Mouse (Mus musculus) forebrain, embryonic 15.5 days (tissue): ENCODE data around the gene Apbb2. TPM values are rescaled to one million over a fixed set of nuclear protein-coding genes. Genes with fewer than 3 reads are reported as not detected.

Source experiments
- ATAC-seq: fragments of 200-750 bp; cut with Nextera tagmentation; replicated peaks from 2 replicates; pipeline ENCODE4 v1.8.0; 2017; ENCODE audit warnings: mild to moderate bottlenecking, moderate TSS enrichment, moderate library complexity
- H3K27ac ChIP-seq: fragments of 300-500 bp; sonication (generic); replicated peaks from 2 replicates; pipeline ENCODE4 v1.5.1; 2015; ENCODE audit warnings: mild to moderate bottlenecking, inconsistent platforms
- H3K27me3 ChIP-seq: fragments of 300-500 bp; sonication (generic); 2 replicates; pipeline ENCODE4 v1.6.1; 2015; ENCODE audit warnings: inconsistent platforms
- H3K36me3 ChIP-seq: fragments of 300-500 bp; sonication (generic); 2 replicates; pipeline ENCODE4 v1.6.1; 2015; ENCODE audit warnings: mild to moderate bottlenecking, inconsistent platforms
- H3K4me1 ChIP-seq: fragments of 300-500 bp; sonication (generic); 2 replicates; pipeline ENCODE4 v1.6.1; 2015; ENCODE audit warnings: inconsistent platforms
- H3K4me2 ChIP-seq: fragments of 300-500 bp; sonication (generic); replicated peaks from 2 replicates; pipeline ENCODE4 v1.6.1; 2015; ENCODE audit warnings: mild to moderate bottlenecking, inconsistent platforms
- H3K4me3 ChIP-seq: fragments of 300-500 bp; sonication (generic); 2 replicates; pipeline ENCODE4 v1.5.1; 2015; ENCODE audit warnings: mild to moderate bottlenecking, inconsistent platforms
- H3K9ac ChIP-seq: fragments of 300-500 bp; sonication (generic); replicated peaks from 2 replicates; pipeline ENCODE4 v1.6.1; 2015; ENCODE audit warnings: mild to moderate bottlenecking, inconsistent platforms
- H3K9me3 ChIP-seq: fragments of 300-500 bp; sonication (generic); 2 replicates; pipeline ENCODE4 v1.6.1; 2016; ENCODE audit warnings: inconsistent platforms
- WGBS: fragments of 180-500 bp; shearing (Covaris S2); methylation state at CpG from one replicate; pipeline ENCODE4 v1.1.7; 2015; ENCODE audit warnings: mixed read lengths; 5-methylcytosine and 5-hydroxymethylcytosine counted together
- polyA plus RNA-seq: library from polyadenylated mRNA; unstranded; fragments of >200 nt; fragmentation: Nextera tagmentation; extraction: Ambion mirVana; gene quantifications from 2 replicates; pipeline ENCODE4 v1.2.1, GENCODE M21; 2015

Gene Apbb2
- polyA plus RNA-seq, 1 experiment from 2014 or later = 85.8 TPM

DNA sequence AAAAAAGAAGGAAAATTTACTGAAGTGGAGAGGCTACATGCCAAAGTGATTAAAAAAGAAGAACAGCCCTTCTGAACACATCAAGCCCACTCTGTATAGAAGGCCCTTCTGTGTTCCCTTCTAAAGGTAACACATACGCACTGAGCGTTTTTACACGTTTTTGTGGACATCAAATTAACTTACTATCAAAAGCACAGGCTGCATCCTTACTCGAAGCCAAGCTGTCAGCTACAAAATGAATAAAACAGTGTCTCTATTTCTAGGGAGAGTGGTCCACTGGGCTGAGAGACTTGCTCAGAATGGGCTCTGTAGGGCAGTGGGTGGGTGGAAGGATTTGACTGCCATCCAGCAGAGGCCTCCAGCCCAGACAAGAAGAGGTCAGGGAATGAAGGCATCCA lies 126.0 kb downstream of the Apbb2 start:
- no peaks in the 10 kb centered on the region for H3K9me3 ChIP-seq
- H3K9ac ChIP-seq = no peak overlapping the region
- H3K27me3 ChIP-seq = no peaks in the 10 kb centered on the region
- 55% methylated on average over 4 of the region's 4 CpGs for WGBS
- ATAC-seq = peak; percentile 62
- H3K4me2 ChIP-seq = no peak overlapping the region
- no peaks in the 10 kb centered on the region for H3K36me3 ChIP-seq
- H3K4me1 ChIP-seq = peaks cover 12% of the 10 kb centered on the region
- peak overlapping the region; percentile 62 for H3K27ac ChIP-seq
- H3K4me3 ChIP-seq = no peak overlapping the region

DNA sequence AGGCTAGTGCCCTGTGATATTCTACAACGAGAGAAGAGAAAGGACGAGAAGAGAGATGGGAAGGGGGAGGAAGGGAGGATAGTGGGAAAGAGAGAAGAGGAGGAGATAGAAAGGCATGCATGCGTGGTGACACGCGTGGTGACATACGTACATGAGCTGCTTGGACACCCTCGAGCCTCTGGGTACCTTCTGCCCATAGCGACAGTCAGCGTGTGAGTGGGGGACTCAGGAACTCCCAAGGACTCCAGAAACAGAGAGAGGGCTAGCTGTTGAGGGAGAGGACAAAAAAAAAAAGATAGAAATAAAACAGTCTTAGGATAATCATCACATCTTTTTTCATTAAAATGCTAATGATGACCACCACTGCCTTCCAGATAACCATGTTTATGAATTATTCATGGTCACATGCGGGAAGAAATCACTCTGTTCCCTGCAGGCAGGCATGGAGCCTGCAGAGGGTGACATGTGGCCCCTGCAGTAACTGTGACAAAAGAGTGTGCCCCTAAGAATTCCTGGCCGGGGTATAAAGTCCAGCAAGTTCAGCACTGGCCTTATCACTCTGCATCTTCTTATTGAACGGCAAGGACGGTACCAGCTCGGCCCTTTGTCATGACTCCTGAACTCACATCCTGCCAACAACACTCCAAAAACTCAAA lies 126.5 kb downstream of the Apbb2 start:
- no peaks in the 10 kb centered on the region for H3K9me3 ChIP-seq
- no peaks in the 10 kb centered on the region for H3K36me3 ChIP-seq
- peaks cover 12% of the 10 kb centered on the region for H3K4me1 ChIP-seq
- H3K27ac ChIP-seq = peak overlapping the region; percentile 62
- H3K4me2 ChIP-seq = no peak overlapping the region
- H3K9ac ChIP-seq = no peak overlapping the region
- peak; percentile 54; the same call in 1 of the 2 replicates for ATAC-seq
- H3K4me3 ChIP-seq = no peak overlapping the region
- no peaks in the 10 kb centered on the region for H3K27me3 ChIP-seq
- 63% methylated on average over 14 of the region's 14 CpGs for WGBS

DNA sequence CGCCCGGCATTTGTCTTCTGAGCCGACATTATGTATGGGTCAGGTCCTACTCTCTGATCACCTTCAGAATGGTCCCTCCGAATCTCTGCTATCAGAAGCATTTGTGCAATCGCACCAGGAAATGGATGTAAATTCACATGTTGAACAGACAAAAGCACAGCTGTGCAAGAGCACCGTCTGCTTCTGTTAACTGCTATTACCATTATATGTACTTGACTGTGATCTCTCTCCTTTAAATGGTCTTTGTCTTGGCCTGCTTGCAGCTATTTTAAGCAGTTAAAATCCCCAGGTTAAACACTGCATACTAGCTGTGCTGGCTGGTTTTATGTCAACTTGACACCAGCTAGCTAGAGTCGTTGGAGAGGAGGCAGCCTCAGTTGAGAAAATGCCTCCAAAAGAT lies 132.6 kb downstream of the Apbb2 start:
- ATAC-seq = peak; percentile 35; the same call in 1 of the 2 replicates
- Histone ChIP-seq H3K4me1 (peaks cover 8% of the 10 kb centered on the region; the same call in 1 of the 2 replicates), H3K4me3 (no peak overlapping the region), H3K27ac (no peak overlapping the region), H3K9ac (no peak overlapping the region), H3K27me3 (no peaks in the 10 kb centered on the region), H3K4me2 (no peak overlapping the region), H3K36me3 (no peaks in the 10 kb centered on the region), H3K9me3 (no peaks in the 10 kb centered on the region)
- WGBS = 47% methylated on average over 7 of the region's 7 CpGs

DNA sequence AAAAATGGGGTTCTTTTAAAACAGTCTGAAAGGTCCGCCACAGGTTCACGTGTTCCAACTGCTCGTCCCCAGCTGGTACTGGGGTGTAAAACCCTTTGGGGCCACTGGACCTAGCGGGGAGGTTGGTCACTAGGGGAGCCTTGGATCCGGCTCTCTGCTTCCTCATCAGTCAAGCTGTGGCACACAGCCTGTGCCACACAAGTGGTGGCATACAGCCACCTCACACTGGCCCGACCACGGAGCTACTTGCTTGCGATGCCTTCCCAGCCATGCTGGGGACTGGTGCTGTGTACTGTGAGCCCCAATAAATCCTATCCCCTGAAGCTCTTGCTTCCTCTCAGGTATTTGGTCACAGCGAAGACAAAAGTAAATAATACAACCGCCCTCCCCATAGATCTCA lies 142.3 kb downstream of the Apbb2 start:
- Histone ChIP-seq H3K27me3 (no peaks in the 10 kb centered on the region), H3K9me3 (no peaks in the 10 kb centered on the region), H3K36me3 (no peaks in the 10 kb centered on the region), H3K4me2 (no peak overlapping the region), H3K4me1 (peaks cover 11% of the 10 kb centered on the region), H3K9ac (no peak overlapping the region), H3K27ac (no peak overlapping the region), H3K4me3 (no peak overlapping the region)
- 83% methylated on average over 10 of the region's 10 CpGs for WGBS
- ATAC-seq = no peak

DNA sequence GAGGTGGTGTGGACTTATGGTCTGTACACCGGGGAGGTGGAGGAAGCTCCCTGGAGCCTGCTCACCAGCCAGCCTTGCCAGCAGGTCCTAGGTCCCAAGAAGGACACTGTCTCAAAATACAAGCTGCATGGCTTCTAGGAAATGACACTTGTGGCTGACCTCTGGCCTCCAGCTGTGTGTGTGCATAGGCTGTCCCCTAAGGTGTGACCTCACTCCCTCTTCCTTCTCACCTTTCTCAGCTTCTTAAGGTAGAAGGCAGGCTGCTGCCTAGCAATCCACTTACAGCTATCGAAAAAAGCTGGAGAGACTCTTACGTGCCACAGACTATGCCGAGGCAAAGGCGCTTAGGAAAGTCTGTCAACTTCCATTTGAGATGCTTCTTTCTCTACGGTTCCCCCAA lies 142.8 kb downstream of the Apbb2 start:
- H3K9me3 ChIP-seq = no peaks in the 10 kb centered on the region
- H3K9ac ChIP-seq = no peak overlapping the region
- no peak overlapping the region for H3K4me3 ChIP-seq
- no peak overlapping the region for H3K27ac ChIP-seq
- ATAC-seq = no peak
- no peaks in the 10 kb centered on the region for H3K36me3 ChIP-seq
- 93% methylated on average over 6 of the region's 6 CpGs for WGBS
- H3K4me1 ChIP-seq = peaks cover 11% of the 10 kb centered on the region
- H3K27me3 ChIP-seq = no peaks in the 10 kb centered on the region
- H3K4me2 ChIP-seq = no peak overlapping the region

DNA sequence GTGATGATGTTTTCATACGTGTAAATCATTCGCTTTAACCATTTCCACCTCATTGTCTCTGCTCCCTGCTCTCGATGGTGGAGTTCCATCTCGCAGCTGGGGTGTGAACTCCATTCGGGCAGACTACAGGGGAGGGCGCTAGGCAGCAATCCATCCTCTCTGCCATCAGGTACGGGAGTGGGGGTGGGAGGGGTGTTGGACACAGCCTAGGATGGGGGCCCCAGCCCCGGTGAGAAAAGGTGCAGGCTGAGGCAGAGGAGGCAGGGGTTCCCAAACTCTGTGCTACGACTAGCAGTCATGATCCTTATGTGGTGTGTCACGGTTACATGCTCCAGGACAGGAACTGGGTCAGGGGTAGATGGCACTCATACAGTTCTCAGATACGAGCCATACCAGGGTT lies 144.4 kb downstream of the Apbb2 start:
- Histone ChIP-seq H3K4me2 (no peak overlapping the region), H3K27ac (peak overlapping the region; percentile 62), H3K9me3 (no peaks in the 10 kb centered on the region), H3K27me3 (no peaks in the 10 kb centered on the region), H3K9ac (no peak overlapping the region), H3K4me1 (peaks cover 11% of the 10 kb centered on the region), H3K36me3 (no peaks in the 10 kb centered on the region), H3K4me3 (no peak overlapping the region)
- 60% methylated on average over 11 of the region's 11 CpGs for WGBS
- peak; percentile 61 for ATAC-seq

DNA sequence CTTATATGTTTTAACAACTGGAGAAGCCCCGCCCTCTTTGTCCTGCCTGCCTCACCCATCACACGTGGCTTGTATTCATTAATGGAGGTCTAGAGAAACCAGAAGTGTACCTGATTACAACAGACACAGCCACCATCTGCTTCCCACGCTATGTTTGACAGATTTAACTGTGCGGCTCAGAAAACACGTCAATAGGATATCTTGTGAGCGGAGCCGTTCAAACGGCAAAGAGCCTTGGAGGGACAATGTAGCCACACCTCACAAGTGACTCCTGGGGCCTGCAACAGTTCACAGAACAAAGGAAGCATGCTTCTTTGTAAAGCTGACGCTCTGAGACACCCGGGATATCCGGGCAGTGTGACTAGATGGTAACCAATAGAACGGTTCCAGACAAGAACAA lies 145.0 kb downstream of the Apbb2 start:
- peak; percentile 65 for ATAC-seq
- peak overlapping the region; percentile 60 for H3K27ac ChIP-seq

DNA sequence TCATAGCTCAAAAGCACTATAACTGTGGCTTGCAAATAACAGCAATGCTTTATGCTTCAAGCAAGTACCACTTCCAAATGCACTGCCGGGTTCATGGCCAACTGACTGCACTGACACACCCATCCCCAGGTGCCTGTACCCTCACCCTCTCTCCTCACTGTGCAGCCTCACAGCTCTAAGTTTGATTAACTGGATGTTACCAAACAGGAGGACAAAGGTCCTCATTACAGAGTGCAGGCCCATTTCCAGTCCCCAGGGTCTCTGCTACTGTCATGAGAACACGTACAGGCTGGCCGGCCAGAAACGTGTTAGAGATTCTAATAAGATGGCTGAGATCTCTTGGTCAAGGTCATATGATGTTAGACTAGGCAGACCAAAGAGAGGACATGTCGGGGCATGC lies 147.7 kb downstream of the Apbb2 start:
- H3K27ac ChIP-seq = no peak overlapping the region
- WGBS = 97% methylated on average over 5 of the region's 5 CpGs
- ATAC-seq = no peak

More for the DNA sequence above, 145.0 kb downstream of the Apbb2 start:
- H3K4me3 ChIP-seq = no peak overlapping the region
- no peak overlapping the region for H3K9ac ChIP-seq
- no peaks in the 10 kb centered on the region for H3K27me3 ChIP-seq
- no peaks in the 10 kb centered on the region for H3K9me3 ChIP-seq
- H3K4me2 ChIP-seq = 0 out of 2 replicates have a peak overlapping the region, but pooled peaks have one; percentile 14
- 11% methylated on average over 12 of the region's 12 CpGs for WGBS
- H3K36me3 ChIP-seq = no peaks in the 10 kb centered on the region
- peaks cover 11% of the 10 kb centered on the region for H3K4me1 ChIP-seq

DNA sequence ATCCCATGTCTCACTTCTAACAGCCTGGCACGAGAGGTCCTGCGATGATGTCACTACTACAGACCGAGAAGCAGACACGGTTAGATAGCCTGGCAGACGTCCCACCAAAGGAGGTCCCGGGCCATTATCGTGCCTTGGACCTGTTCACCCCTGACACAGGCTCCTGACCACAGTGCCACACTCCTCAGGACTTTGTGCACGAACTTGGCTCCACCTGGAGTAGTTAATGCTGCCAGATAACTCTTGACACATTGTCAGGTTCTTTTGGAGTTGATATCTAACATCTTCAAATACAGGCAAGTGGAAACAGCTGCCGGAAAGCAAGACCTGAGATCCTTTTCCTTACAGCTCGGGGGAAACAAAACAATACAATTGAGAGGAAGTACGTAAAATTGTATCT lies 148.9 kb downstream of the Apbb2 start:
- Histone ChIP-seq H3K27ac (no peak overlapping the region), H3K4me1 (peaks cover 11% of the 10 kb centered on the region), H3K4me2 (no peak overlapping the region), H3K4me3 (no peak overlapping the region), H3K9ac (no peak overlapping the region), H3K27me3 (no peaks in the 10 kb centered on the region), H3K9me3 (no peaks in the 10 kb centered on the region), H3K36me3 (no peaks in the 10 kb centered on the region)
- ATAC-seq = no peak
- WGBS = 84% methylated on average over 11 of the region's 11 CpGs

More for the DNA sequence above, 147.7 kb downstream of the Apbb2 start:
- Histone ChIP-seq H3K9me3 (no peaks in the 10 kb centered on the region), H3K27me3 (no peaks in the 10 kb centered on the region), H3K4me1 (peaks cover 11% of the 10 kb centered on the region), H3K9ac (no peak overlapping the region), H3K4me2 (no peak overlapping the region), H3K36me3 (no peaks in the 10 kb centered on the region), H3K4me3 (no peak overlapping the region)

DNA sequence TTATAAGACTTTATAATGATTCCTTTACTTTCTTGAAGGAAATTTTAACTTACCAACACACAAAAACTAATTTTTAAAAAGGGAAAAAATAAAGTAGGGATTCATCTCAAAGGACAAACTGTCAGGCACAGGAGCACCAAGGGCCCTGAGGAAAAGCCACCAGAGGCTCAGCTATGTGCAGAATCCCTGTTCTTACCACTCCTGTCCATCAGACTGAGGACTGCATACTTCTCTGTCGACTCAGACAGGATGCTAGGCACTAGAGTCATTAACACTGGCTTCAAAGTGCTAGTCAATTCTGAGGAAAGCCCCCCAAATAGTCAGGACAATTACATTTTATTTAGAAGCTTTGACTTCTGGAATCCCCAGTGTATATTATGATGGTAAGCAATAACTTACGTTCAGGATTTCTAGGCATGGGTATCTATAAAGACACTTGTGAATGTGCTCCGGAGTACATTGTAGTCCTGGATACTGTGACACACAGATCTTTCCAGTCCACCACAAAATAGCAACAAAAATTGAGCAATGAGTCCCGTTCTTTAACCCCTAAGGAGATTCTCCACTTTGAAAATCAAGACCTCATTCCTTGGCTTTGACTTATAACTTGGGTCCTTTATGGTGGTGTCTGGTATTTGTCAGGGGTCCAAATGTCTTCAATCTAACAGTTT lies 150.1 kb downstream of the Apbb2 start:
- Histone ChIP-seq H3K9ac (no peak overlapping the region), H3K36me3 (no peaks in the 10 kb centered on the region), H3K4me3 (no peak overlapping the region), H3K4me1 (peaks cover under 1% of the 10 kb centered on the region; the same call in 1 of the 2 replicates), H3K27me3 (no peaks in the 10 kb centered on the region), H3K9me3 (no peaks in the 10 kb centered on the region), H3K27ac (no peak overlapping the region), H3K4me2 (no peak overlapping the region)
- 87% methylated on average over 4 of the region's 4 CpGs for WGBS
- ATAC-seq = no peak

DNA sequence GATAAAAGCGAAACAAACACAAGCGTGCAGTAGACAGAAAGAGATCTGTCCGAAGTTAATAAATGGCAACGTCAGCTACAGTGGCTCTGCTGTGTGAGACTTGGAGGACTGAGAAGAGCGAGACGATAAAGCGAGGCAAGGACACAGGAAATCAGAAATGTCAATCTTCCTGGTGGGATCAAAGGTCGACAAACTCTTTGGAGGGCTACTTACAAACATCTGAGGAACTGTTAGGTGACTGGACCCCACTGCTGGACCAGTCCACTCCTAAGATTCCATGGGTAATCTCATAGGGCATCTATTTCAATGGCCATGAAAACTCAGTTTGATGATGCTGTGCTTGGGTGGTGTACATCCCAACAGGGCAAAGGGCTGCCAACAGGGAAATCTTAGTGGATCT lies 155.9 kb downstream of the Apbb2 start:
- 89% methylated on average over 8 of the region's 8 CpGs for WGBS
- no peaks in the 10 kb centered on the region for H3K9me3 ChIP-seq

DNA sequence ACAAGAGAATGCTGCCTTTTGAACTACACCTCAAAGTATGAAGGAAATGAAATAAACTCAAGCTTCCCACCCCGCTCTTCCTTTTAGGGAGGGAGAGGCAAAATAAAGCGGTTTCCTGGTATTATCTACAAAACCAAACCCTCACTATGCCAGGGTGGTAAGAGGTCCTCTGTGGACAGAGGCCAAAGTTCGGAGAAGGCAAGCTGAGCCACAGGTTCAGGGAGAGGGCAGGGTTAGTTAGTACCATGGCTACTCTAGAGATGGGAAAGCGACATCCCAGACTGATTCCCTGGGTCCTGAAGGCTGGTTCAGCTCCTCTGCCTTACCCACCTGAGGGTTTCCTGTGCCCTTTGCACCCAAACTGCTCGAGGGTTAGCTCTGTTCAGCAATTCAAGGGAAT lies 159.7 kb downstream of the Apbb2 start:
- WGBS = 93% methylated on average over 5 of the region's 5 CpGs

More for the DNA sequence above, 155.9 kb downstream of the Apbb2 start:
- Histone ChIP-seq H3K36me3 (no peaks in the 10 kb centered on the region), H3K27ac (no peak overlapping the region), H3K4me2 (no peak overlapping the region), H3K4me1 (peaks cover 3% of the 10 kb centered on the region; the same call in 1 of the 2 replicates), H3K4me3 (no peak overlapping the region), H3K27me3 (no peaks in the 10 kb centered on the region), H3K9ac (no peak overlapping the region)
- no peak for ATAC-seq

More for the DNA sequence above, 159.7 kb downstream of the Apbb2 start:
- Histone ChIP-seq H3K9me3 (no peaks in the 10 kb centered on the region), H3K36me3 (no peaks in the 10 kb centered on the region), H3K4me1 (peaks cover 3% of the 10 kb centered on the region; the same call in 1 of the 2 replicates), H3K4me2 (no peak overlapping the region), H3K9ac (no peak overlapping the region), H3K27me3 (no peaks in the 10 kb centered on the region), H3K4me3 (no peak overlapping the region), H3K27ac (no peak overlapping the region)
- no peak for ATAC-seq
